Mouse (Mus musculus) thymus, postnatal 4 days (tissue): ENCODE data around the gene Skint10.

Experiments used
- DNase-seq: peaks from one replicate; pipeline ENCODE4 v3.0.0; 2021

Gene Skint10

DNA sequence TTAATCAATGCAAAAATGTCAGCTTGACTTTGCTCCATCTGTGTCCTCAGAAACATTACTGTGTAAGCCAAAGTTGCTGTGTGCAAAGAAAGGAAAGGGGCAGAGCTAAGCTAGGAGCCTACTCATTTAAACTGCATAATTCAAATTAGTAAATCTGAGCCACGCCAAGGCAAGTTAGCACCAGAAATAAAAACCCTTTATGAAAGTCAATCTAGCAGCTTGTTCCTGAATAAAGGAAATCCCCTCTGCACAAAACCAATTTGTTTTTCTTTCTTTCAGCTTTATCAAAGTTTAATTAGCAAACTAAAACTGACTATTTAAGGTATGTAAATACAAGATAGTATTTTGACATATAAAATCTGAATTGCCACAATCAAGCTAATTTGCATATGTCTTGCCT is at the start of gene Skint10:
Gene Skint10, minus strand, starts transcription at position 101 of the 400 bp plus-strand sequence.
- no peak for DNase-seq

DNA sequence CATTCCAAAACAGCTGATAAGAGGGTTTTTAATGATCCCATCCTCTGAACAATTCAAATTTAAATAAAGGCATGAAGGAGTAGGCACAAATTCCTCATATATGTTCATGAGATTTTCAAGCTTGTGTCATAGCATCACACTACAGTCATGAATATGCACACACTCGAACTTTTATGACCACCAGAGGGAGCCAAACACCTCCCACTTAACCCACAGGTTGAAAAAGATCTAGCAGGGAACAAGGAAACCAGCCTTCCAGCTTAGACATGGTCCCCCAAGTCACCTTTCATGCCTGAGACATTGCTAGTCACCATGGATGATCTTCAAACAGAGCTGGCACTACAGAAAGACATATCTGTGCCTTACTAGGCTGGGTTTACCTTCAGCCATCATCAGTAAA is 16.0 kb upstream of the Skint10 start:
- peak; percentile 3 for DNase-seq
